Mouse (Mus musculus): ENCODE measurements at regions not wholly inside any gene's neighbourhood (a gene's known extent, or its start where the extent isn't known, plus 50 kb on each side); places are given as distances from the start of the nearest gene placed in this dataset.

GRCm38 (mm10) chr17:9885110-9885509 is 215.6 kb upstream of the Pabpc6 start:
- no peak for DNase-seq (ENCODE audit: extremely low read depth)
- in situ Hi-C loops (cut with MboI; ENCODE audit: low pct_ligation_motif_present, low pct_unique_long_range_greater_than_20kb, low sequenced_read_pairs) (loop anchor here (25.0 kb wide), 1 partner anchor 427 kb away; the partner anchor contains the start of gene Qk), dilution Hi-C loops (cut with MboI; ENCODE audit: extremely low pct_ligation_motif_present, extremely low pct_unique_long_range_greater_than_20kb, low sequenced_read_pairs) (no loop called here)
- H3K27ac ChIP-seq (ENCODE audit: insufficient read depth, low read depth), result no peak overlapping the region
- no peak overlapping the region for H3K4me2 ChIP-seq (ENCODE audit: insufficient read depth, low read depth, poor library complexity, severe bottlenecking)
- no peaks in the 10 kb centered on the region for H3K36me3 ChIP-seq (replicated peaks in 1 of 2; ENCODE audit: control insufficient read depth in 1 of 2, insufficient read depth in 1 of 2, low read length in 1 of 2)
- H3K79me2 ChIP-seq (replicated peaks; ENCODE audit: control insufficient read depth, extremely low read depth, insufficient read depth, poor library complexity, severe bottlenecking), result no peaks in the 10 kb centered on the region
- H3K9ac ChIP-seq (ENCODE audit: insufficient read depth, low read depth), result no peak overlapping the region
- no peaks in the 10 kb centered on the region for H3K27me3 ChIP-seq (replicated peaks)
- H3K9me3 ChIP-seq (replicated peaks; ENCODE audit: low read length), result no peaks in the 10 kb centered on the region
- TF ChIP-seq NELFE (IDR thresholded peaks at IDR 0.05; ENCODE audit: low read depth, low read length) (no peak), IRF4 (IDR thresholded peaks at IDR 0.05; ENCODE audit: low read depth, low read length) (no peak), PAX5 (IDR thresholded peaks at IDR 0.05; ENCODE audit: low read length) (no peak), RCOR1 (conservative IDR thresholded peaks at IDR 0.05; ENCODE audit: low read depth, low read length) (no peak), ETS1 (conservative IDR thresholded peaks at IDR 0.05; ENCODE audit: low read depth, low read length) (no peak), USF1 (IDR thresholded peaks at IDR 0.05; ENCODE audit: low read depth, low read length) (no peak), POLR2A (IDR thresholded peaks at IDR 0.05; ENCODE audit: low read depth, low read length) (no peak), HCFC1 (IDR thresholded peaks at IDR 0.05; ENCODE audit: low read depth, low read length) (no peak), EP300 (IDR thresholded peaks at IDR 0.05; ENCODE audit: low read length) (no peak), TBP (conservative IDR thresholded peaks at IDR 0.05; ENCODE audit: low read depth, low read length) (no peak), CTCF (conservative IDR thresholded peaks at IDR 0.05 in 1 of 2, IDR thresholded peaks at IDR 0.05 in 1 of 2; ENCODE audit: low read depth in 2 of 2, low read length in 2 of 2) (no peak), MAZ (IDR thresholded peaks at IDR 0.05; ENCODE audit: low read depth, low read length) (no peak)
- H3K4me1 ChIP-seq (ENCODE audit: control insufficient read depth in 1 of 2, insufficient read depth in 2 of 2), result 0 out of 4 replicates have a peak, but pooled peaks cover 0 to 3% of the 10 kb centered on the region in 2 experiments
- no peak overlapping the region for H3K4me3 ChIP-seq (replicated peaks in 1 of 3; ENCODE audit: low read depth in 2 of 3, low read length in 2 of 3, poor library complexity in 1 of 3)

DNA sequence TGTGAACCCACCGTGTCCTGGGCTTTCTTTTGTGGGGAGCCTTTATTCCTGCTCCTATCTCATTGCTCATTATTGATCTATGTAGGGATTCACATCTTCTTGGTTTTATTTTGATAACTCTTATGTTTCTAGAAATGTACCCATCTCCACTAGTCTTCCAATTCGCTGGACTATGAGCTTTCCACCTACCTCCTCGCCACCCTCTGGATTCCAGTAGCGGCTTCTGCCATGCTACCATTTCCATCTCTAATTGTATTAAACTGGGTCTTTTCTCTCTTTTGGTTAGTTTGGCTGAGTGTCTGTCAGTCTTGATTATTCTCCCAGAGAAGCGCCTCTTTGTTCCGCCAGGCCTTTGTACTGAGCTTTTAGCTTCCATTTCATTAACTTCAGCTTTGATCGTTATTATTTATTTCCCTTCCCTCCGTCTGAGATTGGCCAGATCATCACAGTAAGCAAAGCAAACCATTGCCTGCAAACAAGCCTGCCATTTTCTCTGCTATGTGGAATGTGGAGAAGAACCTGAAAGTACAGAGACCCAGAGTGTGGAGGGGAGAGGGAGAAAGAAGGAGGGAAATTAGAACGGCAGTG is 213.2 kb upstream of the Pabpc6 start:
- 0 out of 4 replicates have a peak, but pooled peaks cover 0 to 3% of the 10 kb centered on the region in 2 experiments for H3K4me1 ChIP-seq (ENCODE audit: control insufficient read depth in 1 of 2, insufficient read depth in 2 of 2)
- DNase-seq (ENCODE audit: extremely low read depth), result no peak
- no peaks in the 10 kb centered on the region for H3K9me3 ChIP-seq (replicated peaks; ENCODE audit: low read length)
- no peak for TF ChIP-seq SIN3A (IDR thresholded peaks at IDR 0.05; ENCODE audit: low read length)
- TF ChIP-seq ZC3H11A (IDR thresholded peaks at IDR 0.05; ENCODE audit: low read depth, low read length), result no peak
- no peaks in the 10 kb centered on the region for H3K27me3 ChIP-seq (replicated peaks)
- H3K36me3 ChIP-seq (replicated peaks in 1 of 2; ENCODE audit: control insufficient read depth in 1 of 2, insufficient read depth in 1 of 2, low read length in 1 of 2), result no peaks in the 10 kb centered on the region
- H3K27ac ChIP-seq (ENCODE audit: insufficient read depth, low read depth), result no peak overlapping the region
- no peak overlapping the region for H3K4me3 ChIP-seq (replicated peaks in 1 of 3; ENCODE audit: low read depth in 2 of 3, low read length in 2 of 3, poor library complexity in 1 of 3)
- no peak overlapping the region for H3K9ac ChIP-seq (ENCODE audit: insufficient read depth, low read depth)
- no peak overlapping the region for H3K4me2 ChIP-seq (ENCODE audit: insufficient read depth, low read depth, poor library complexity, severe bottlenecking)
- in situ Hi-C loops (cut with MboI; ENCODE audit: low pct_ligation_motif_present, low pct_unique_long_range_greater_than_20kb, low sequenced_read_pairs), result loop anchor here (25.0 kb wide), 1 partner anchor 430 kb away; the partner anchor contains the start of gene Qk
- H3K79me2 ChIP-seq (replicated peaks; ENCODE audit: control insufficient read depth, extremely low read depth, insufficient read depth, poor library complexity, severe bottlenecking), result no peaks in the 10 kb centered on the region
- dilution Hi-C loops (cut with MboI; ENCODE audit: extremely low pct_ligation_motif_present, extremely low pct_unique_long_range_greater_than_20kb, low sequenced_read_pairs), result no loop called here
